In the genomic region with DNA sequence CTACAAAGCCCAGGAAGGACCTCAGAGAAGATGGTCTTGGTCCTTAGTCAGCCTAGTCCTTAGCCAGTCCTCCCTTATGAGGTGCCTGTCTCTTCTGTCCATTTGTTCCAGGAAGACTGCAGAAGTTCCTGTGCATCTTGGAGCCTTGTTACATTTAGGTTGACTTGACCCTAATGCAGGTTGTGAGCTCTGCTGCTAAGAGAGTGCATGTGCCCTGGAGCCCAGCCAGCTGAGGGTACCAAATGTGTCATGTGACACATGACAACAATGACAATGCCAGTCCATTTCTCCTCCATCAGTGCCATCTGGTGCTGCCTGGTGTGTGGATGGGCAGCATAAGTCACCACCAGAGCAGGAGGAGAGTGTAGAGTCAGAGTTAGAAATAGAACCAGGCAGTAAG, we compare ENCODE assay signal across 32 mouse cellular contexts.
"Had no signal": no experiment of that assay in that cellular context is flagged by ENCODE, and none has a peak within 500 bp of the region (broad histone marks: within the 10 kb centered on the region; RNA-seq: fewer than 3 reads in every experiment).

No protein-coding gene starts in this region.

- H3K9ac ChIP-seq: limb, embryonic 12.5 days; limb, embryonic 13.5 days; limb, embryonic 15.5 days; liver, embryonic 12.5 days; liver, embryonic 13.5 days; liver, embryonic 14.5 days; liver, embryonic 15.5 days; liver, postnatal 0 days; lung, embryonic 14.5 days; lung, embryonic 15.5 days; midbrain, embryonic 12.5 days; midbrain, embryonic 13.5 days; midbrain, embryonic 15.5 days; neural tube, embryonic 12.5 days; neural tube, embryonic 13.5 days had no signal

- H3K36me3 ChIP-seq: limb, embryonic 12.5 days; limb, embryonic 13.5 days; limb, embryonic 15.5 days; liver, embryonic 12.5 days; liver, embryonic 13.5 days; liver, embryonic 15.5 days; lung, embryonic 15.5 days; midbrain, embryonic 10.5 days; midbrain, embryonic 12.5 days; midbrain, embryonic 13.5 days; midbrain, embryonic 15.5 days; neural tube, embryonic 12.5 days; neural tube, embryonic 13.5 days had no signal

- H3K27ac ChIP-seq: limb, embryonic 12.5 days; limb, embryonic 13.5 days; limb, embryonic 15.5 days; liver, embryonic 12.5 days; liver, embryonic 13.5 days; liver, embryonic 14.5 days; liver, embryonic 15.5 days; lung, embryonic 15.5 days; macrophage; midbrain, embryonic 10.5 days; midbrain, embryonic 12.5 days; midbrain, embryonic 13.5 days; midbrain, embryonic 15.5 days; neural tube, embryonic 12.5 days; neural tube, embryonic 13.5 days had no signal

- H3K4me3 ChIP-seq: limb, embryonic 12.5 days; limb, embryonic 13.5 days; limb, embryonic 15.5 days; liver, embryonic 12.5 days; liver, embryonic 13.5 days; liver, embryonic 15.5 days; lung, embryonic 15.5 days; megakaryocyte, embryonic 14.5 days; midbrain, embryonic 10.5 days; midbrain, embryonic 12.5 days; midbrain, embryonic 13.5 days; midbrain, embryonic 15.5 days; myocyte; neural tube, embryonic 12.5 days; neural tube, embryonic 13.5 days had no signal

- DNase-seq: left cerebral cortex, postnatal 4 days; liver; liver, embryonic 13.5 days; liver, postnatal 0 days; lung, adult 18-20 months; lung, adult 2 months; lung, embryonic 14.5 days; lung, postnatal 10 days; lung, postnatal 14 days; lung, postnatal 36 days; lung, postnatal 4 days; midbrain, embryonic 14.5 days had no signal

- H3K9me3 ChIP-seq: limb, embryonic 12.5 days; limb, embryonic 13.5 days; limb, embryonic 15.5 days; liver, embryonic 12.5 days; liver, embryonic 13.5 days; liver, embryonic 15.5 days; lung, embryonic 15.5 days; megakaryocyte, embryonic 14.5 days; midbrain, embryonic 10.5 days; midbrain, embryonic 12.5 days; midbrain, embryonic 13.5 days; midbrain, embryonic 15.5 days; neural tube, embryonic 12.5 days; neural tube, embryonic 13.5 days had no signal

- H3K27me3 ChIP-seq: limb, embryonic 15.5 days; liver, embryonic 12.5 days; liver, embryonic 13.5 days; liver, embryonic 15.5 days; lung, embryonic 15.5 days; midbrain, embryonic 12.5 days; midbrain, embryonic 13.5 days; midbrain, embryonic 15.5 days; neural tube, embryonic 12.5 days; neural tube, embryonic 13.5 days had no signal

- H3K4me1 ChIP-seq: limb, embryonic 12.5 days; limb, embryonic 13.5 days; limb, embryonic 15.5 days; liver, embryonic 12.5 days; liver, embryonic 13.5 days; liver, embryonic 15.5 days; lung, embryonic 15.5 days; megakaryocyte, embryonic 14.5 days; midbrain, embryonic 10.5 days; midbrain, embryonic 12.5 days; midbrain, embryonic 13.5 days; midbrain, embryonic 15.5 days; neural tube, embryonic 12.5 days; neural tube, embryonic 13.5 days had no signal

- ATAC-seq: liver, embryonic 12.5 days; liver, postnatal 0 days; lung, postnatal 0 days; midbrain, embryonic 13.5 days; midbrain, embryonic 15.5 days; midbrain, embryonic 16.5 days had no signal

- H3K4me2 ChIP-seq: limb, embryonic 12.5 days; limb, embryonic 13.5 days; limb, embryonic 15.5 days; liver, embryonic 11.5 days; liver, embryonic 12.5 days; liver, embryonic 13.5 days; liver, embryonic 15.5 days; lung, embryonic 14.5 days; lung, embryonic 15.5 days; midbrain, embryonic 11.5 days; midbrain, embryonic 12.5 days; midbrain, embryonic 13.5 days; midbrain, embryonic 15.5 days; neural tube, embryonic 12.5 days; neural tube, embryonic 13.5 days had no signal
